ENCODE assay signal across 25 mouse cellular contexts in the genomic region with DNA sequence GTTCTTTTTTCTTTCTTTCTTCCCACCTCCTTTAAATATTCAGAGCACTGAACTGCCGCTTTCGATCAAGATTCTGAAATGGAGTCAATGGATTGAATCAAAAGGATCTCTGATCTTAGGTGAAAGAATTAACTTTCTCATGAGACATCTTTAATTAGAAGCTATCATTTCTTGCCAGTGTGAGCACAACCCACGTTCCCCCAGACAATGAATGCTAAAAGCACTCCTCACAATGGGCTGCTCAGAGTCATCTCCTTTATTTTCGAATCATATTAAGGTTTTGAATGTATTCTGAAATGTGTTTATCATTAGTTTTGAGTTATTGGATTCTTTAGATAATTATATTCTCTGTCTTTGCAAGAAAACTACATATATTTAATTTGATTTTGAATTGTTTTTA.
"Had no signal": no experiment of that assay in that cellular context is flagged by ENCODE, and none has a peak within 500 bp of the region (broad histone marks: within the 10 kb centered on the region; RNA-seq: fewer than 3 reads in every experiment).

No protein-coding gene starts in this region.

- H3K27ac ChIP-seq: gastrocnemius, adult 2 months; heart, embryonic 10.5 days; hindbrain, embryonic 13.5 days; intestine, embryonic 15.5 days; limb, embryonic 13.5 days; limb, embryonic 15.5 days; liver, embryonic 12.5 days; liver, embryonic 14.5 days had no signal

- H3K27me3 ChIP-seq: heart, embryonic 12.5 days; hindbrain, embryonic 13.5 days; intestine, embryonic 15.5 days; limb, embryonic 13.5 days; limb, embryonic 15.5 days; liver, embryonic 12.5 days had no signal

- DNase-seq: gastrocnemius, adult 2 months; gastrocnemius, postnatal 10 days; gastrocnemius, postnatal 25 days; heart, adult 18-20 months; heart, postnatal 10 days; heart, postnatal 4 days; kidney, adult 18-20 months; kidney, adult 8-10 months; kidney, postnatal 10 days; kidney, postnatal 25 days; kidney, postnatal 4 days; layer of hippocampus, adult 9-11 months; layer of hippocampus, postnatal 36 days; left cerebral cortex, postnatal 4 days had no signal

- H3K9ac ChIP-seq: heart, embryonic 12.5 days; hindbrain, embryonic 13.5 days; intestine, embryonic 15.5 days; limb, embryonic 13.5 days; limb, embryonic 15.5 days; liver, embryonic 12.5 days; liver, embryonic 14.5 days had no signal

- H3K4me3 ChIP-seq: gastrocnemius, adult 2 months; heart, embryonic 10.5 days; heart, embryonic 12.5 days; hindbrain, embryonic 13.5 days; intestine, embryonic 15.5 days; limb, embryonic 13.5 days; limb, embryonic 15.5 days; liver, embryonic 12.5 days had no signal

- ATAC-seq: hindbrain, embryonic 16.5 days; inflammation-experienced regulatory T-cells, adult 6 months; intestine, embryonic 15.5 days; intestine, postnatal 0 days; liver, embryonic 12.5 days had no signal

- H3K9me3 ChIP-seq: heart, embryonic 10.5 days; heart, embryonic 12.5 days; hindbrain, embryonic 13.5 days; intestine, embryonic 15.5 days; limb, embryonic 13.5 days; limb, embryonic 15.5 days; liver, embryonic 12.5 days had no signal

- H3K36me3 ChIP-seq: heart, embryonic 10.5 days; heart, embryonic 12.5 days; hindbrain, embryonic 13.5 days; intestine, embryonic 15.5 days; limb, embryonic 13.5 days; limb, embryonic 15.5 days; liver, embryonic 12.5 days had no signal

- H3K4me1 ChIP-seq: heart, embryonic 10.5 days; heart, embryonic 12.5 days; hindbrain, embryonic 13.5 days; intestine, embryonic 15.5 days; limb, embryonic 13.5 days; limb, embryonic 15.5 days; liver, embryonic 12.5 days had no signal

- H3K4me2 ChIP-seq: heart, embryonic 12.5 days; hindbrain, embryonic 13.5 days; intestine, embryonic 15.5 days; limb, embryonic 13.5 days; limb, embryonic 15.5 days; liver, embryonic 12.5 days had no signal
